Mouse (Mus musculus) forebrain, embryonic 13.5 days (tissue): ENCODE results near the gene Tomm40l. TPM values are rescaled to one million over a fixed set of nuclear protein-coding genes. Genes with fewer than 3 reads are reported as not detected.
"Not testable (repeated sequence)": the region's sequence is repeated elsewhere in the genome, so short reads cannot be mapped to it uniquely, and the experiment has no call there.

Experiments
- ATAC-seq: fragments of 200-750 bp; cut with Nextera tagmentation; 2 replicates; pipeline ENCODE4 v1.8.0; 2017
- H3K27ac ChIP-seq: fragments of 300-500 bp; sonication (generic); 2 replicates; pipeline ENCODE4 v1.5.1; 2015; ENCODE audit warnings: inconsistent platforms, mild to moderate bottlenecking, moderate library complexity
- H3K27me3 ChIP-seq: fragments of 300-500 bp; sonication (generic); 2 replicates; pipeline ENCODE4 v1.6.1; 2015; ENCODE audit warnings: mild to moderate bottlenecking, inconsistent platforms
- H3K36me3 ChIP-seq: fragments of 300-500 bp; sonication (generic); 2 replicates; pipeline ENCODE4 v1.6.1; 2015; ENCODE audit warnings: mild to moderate bottlenecking, inconsistent platforms; ENCODE audit not compliant: poor library complexity, severe bottlenecking
- H3K4me1 ChIP-seq: fragments of 300-500 bp; sonication (generic); 2 replicates; pipeline ENCODE4 v1.6.1; 2015; ENCODE audit warnings: inconsistent platforms
- H3K4me2 ChIP-seq: fragments of 300-500 bp; sonication (generic); 2 replicates; pipeline ENCODE4 v1.6.1; 2015; ENCODE audit warnings: inconsistent platforms, mild to moderate bottlenecking, moderate library complexity
- H3K4me3 ChIP-seq: fragments of 300-500 bp; sonication (generic); 2 replicates; pipeline ENCODE4 v1.5.1; 2015; ENCODE audit warnings: mild to moderate bottlenecking, inconsistent platforms
- H3K9ac ChIP-seq: fragments of 300-500 bp; sonication (generic); 2 replicates; pipeline ENCODE4 v1.6.1; 2015; ENCODE audit warnings: mild to moderate bottlenecking, inconsistent platforms
- H3K9me3 ChIP-seq: fragments of 300-500 bp; sonication (generic); replicated peaks from 2 replicates; pipeline ENCODE4 v1.6.1; 2016; ENCODE audit warnings: inconsistent platforms
- WGBS: fragments of 180-500 bp; shearing (Covaris S2); methylation state at CpG from one replicate; pipeline ENCODE4 v1.1.7; 2015; 5-methylcytosine and 5-hydroxymethylcytosine counted together
- polyA plus RNA-seq: library from polyadenylated mRNA; unstranded; fragments of >200 nt; fragmentation: Nextera tagmentation; extraction: Ambion mirVana; gene quantifications from 2 replicates; pipeline ENCODE4 v1.2.1, GENCODE M21; 2015

Gene Tomm40l
- polyA plus RNA-seq, 1 experiment from 2014 or later: 33.8 TPM

- H3K9me3 ChIP-seq: no peaks in the 10 kb centered on the region
- H3K27ac ChIP-seq: no peak overlapping the region
- WGBS: 30% methylated on average over 3 of the region's 3 CpGs
- H3K4me2 ChIP-seq: no peak overlapping the region
- no peak for ATAC-seq
- H3K4me3 ChIP-seq: no peak overlapping the region
- H3K9ac ChIP-seq: no peak overlapping the region
- no peaks in the 10 kb centered on the region for H3K27me3 ChIP-seq
- H3K36me3 ChIP-seq: peaks cover 15% of the 10 kb centered on the region
- H3K4me1 ChIP-seq: peaks cover 61% of the 10 kb centered on the region
Observed at GRCm38 (mm10) chr1:171248386-171249226, 26.3 kb upstream of the Tomm40l start.

GRCm38 (mm10) chr1:171247916-171248315 is 25.6 kb upstream of the Tomm40l start:
- Histone ChIP-seq H3K36me3 (peaks cover 22% of the 10 kb centered on the region), H3K27me3 (no peaks in the 10 kb centered on the region), H3K4me2 (peak overlapping the region; percentile 73), H3K9me3 (no peaks in the 10 kb centered on the region), H3K4me1 (peaks cover 61% of the 10 kb centered on the region), H3K9ac (peak overlapping the region; percentile 38; the same call in 1 of the 2 replicates), H3K4me3 (0 out of 2 replicates have a peak overlapping the region, but pooled peaks have one; percentile 75), H3K27ac (0 out of 2 replicates have a peak overlapping the region, but pooled peaks have one; percentile 17)
- WGBS: 28% methylated on average over 4 of the region's 4 CpGs
- ATAC-seq: no peak

GRCm38 (mm10) chr1:171247453-171247841 is 25.1 kb upstream of the Tomm40l start:
- H3K9me3 ChIP-seq: no peaks in the 10 kb centered on the region
- peaks cover 58% of the 10 kb centered on the region for H3K4me1 ChIP-seq
- H3K27ac ChIP-seq: peak overlapping the region; percentile 55
- WGBS: 17% methylated on average over 13 of the region's 13 CpGs
- H3K4me3 ChIP-seq: peak overlapping the region; percentile 75
- peak overlapping the region; percentile 38 for H3K9ac ChIP-seq
- H3K36me3 ChIP-seq: peaks cover 27% of the 10 kb centered on the region
- peak; percentile 2; the same call in 1 of the 2 replicates for ATAC-seq
- H3K27me3 ChIP-seq: no peaks in the 10 kb centered on the region
- peak overlapping the region; percentile 73 for H3K4me2 ChIP-seq

- Histone ChIP-seq H3K27ac (peak overlapping the region; percentile 62), H3K4me1 (peaks cover 53% of the 10 kb centered on the region), H3K9ac (peak overlapping the region; percentile 87), H3K9me3 (no peaks in the 10 kb centered on the region), H3K27me3 (no peaks in the 10 kb centered on the region), H3K36me3 (peaks cover 31% of the 10 kb centered on the region), H3K4me3 (peak overlapping the region; percentile 75), H3K4me2 (peak overlapping the region; percentile 73)
- ATAC-seq: peak; percentile 93
- under 1% methylated on average over 41 of the region's 41 CpGs for WGBS
Observed at GRCm38 (mm10) chr1:171246709-171247452, 24.6 kb upstream of the Tomm40l start.

GRCm38 (mm10) chr1:171245353-171245752 is 23.0 kb upstream of the Tomm40l start:
- 96% methylated on average over 8 of the region's 8 CpGs for WGBS
- no peak overlapping the region for H3K27ac ChIP-seq
- H3K9me3 ChIP-seq: no peaks in the 10 kb centered on the region
- H3K4me3 ChIP-seq: no peak overlapping the region
- H3K4me2 ChIP-seq: no peak overlapping the region; the same call in 1 of the 2 replicates
- H3K9ac ChIP-seq: no peak overlapping the region
- ATAC-seq: no peak
- no peaks in the 10 kb centered on the region for H3K27me3 ChIP-seq
- peaks cover 37% of the 10 kb centered on the region for H3K4me1 ChIP-seq
- H3K36me3 ChIP-seq: peaks cover 47% of the 10 kb centered on the region

- not testable (repeated sequence) for ATAC-seq, H3K27ac ChIP-seq, H3K9me3 ChIP-seq, H3K27me3 ChIP-seq, H3K9ac ChIP-seq, H3K4me2 ChIP-seq, H3K4me3 ChIP-seq
- 80% methylated on average over 12 of the region's 12 CpGs for WGBS
- Histone ChIP-seq H3K4me1 (peaks cover 12% of the 10 kb centered on the region), H3K36me3 (peaks cover 81% of the 10 kb centered on the region)
Observed at GRCm38 (mm10) chr1:171241952-171242351, 19.6 kb upstream of the Tomm40l start.

GRCm38 (mm10) chr1:171240911-171241310 is 18.6 kb upstream of the Tomm40l start:
- peak overlapping the region; percentile 16; the same call in 1 of the 2 replicates for H3K9ac ChIP-seq
- H3K9me3 ChIP-seq: no peaks in the 10 kb centered on the region
- H3K4me1 ChIP-seq: peaks cover 6% of the 10 kb centered on the region
- no peak overlapping the region for H3K27ac ChIP-seq
- H3K4me3 ChIP-seq: no peak overlapping the region
- no peak overlapping the region for H3K4me2 ChIP-seq
- peaks cover 90% of the 10 kb centered on the region for H3K36me3 ChIP-seq
- no peaks in the 10 kb centered on the region for H3K27me3 ChIP-seq
- ATAC-seq: no peak
- 94% methylated on average over 10 of the region's 10 CpGs for WGBS

- no peaks in the 10 kb centered on the region for H3K9me3 ChIP-seq
- no peak overlapping the region for H3K4me2 ChIP-seq
- H3K4me1 ChIP-seq: no peaks in the 10 kb centered on the region
- no peak overlapping the region for H3K4me3 ChIP-seq
- ATAC-seq: no peak
- WGBS: 83% methylated on average over 15 of the region's 15 CpGs
- H3K27ac ChIP-seq: no peak overlapping the region
- peaks cover 94% of the 10 kb centered on the region for H3K36me3 ChIP-seq
- H3K9ac ChIP-seq: peak overlapping the region; percentile 16; the same call in 1 of the 2 replicates
- no peaks in the 10 kb centered on the region for H3K27me3 ChIP-seq
Observed at GRCm38 (mm10) chr1:171239992-171240744, 17.9 kb upstream of the Tomm40l start.

GRCm38 (mm10) chr1:171238463-171238862 is 16.1 kb upstream of the Tomm40l start:
- no peaks in the 10 kb centered on the region for H3K9me3 ChIP-seq
- H3K4me1 ChIP-seq: no peaks in the 10 kb centered on the region
- H3K4me3 ChIP-seq: no peak overlapping the region
- ATAC-seq: no peak
- no peaks in the 10 kb centered on the region for H3K27me3 ChIP-seq
- H3K4me2 ChIP-seq: no peak overlapping the region
- no peak overlapping the region for H3K27ac ChIP-seq
- no peak overlapping the region for H3K9ac ChIP-seq
- WGBS: 72% methylated on average over 14 of the region's 14 CpGs
- H3K36me3 ChIP-seq: peaks cover 98% of the 10 kb centered on the region

- ATAC-seq: no peak
- 80% methylated on average over 6 of the region's 6 CpGs for WGBS
Observed at GRCm38 (mm10) chr1:171237438-171237837, 15.1 kb upstream of the Tomm40l start.

GRCm38 (mm10) chr1:171235791-171236190 is 13.5 kb upstream of the Tomm40l start:
- no peaks in the 10 kb centered on the region for H3K4me1 ChIP-seq
- H3K9me3 ChIP-seq: no peaks in the 10 kb centered on the region
- no peaks in the 10 kb centered on the region for H3K27me3 ChIP-seq
- no peak overlapping the region for H3K27ac ChIP-seq
- H3K36me3 ChIP-seq: peaks cover 76% of the 10 kb centered on the region
- no peak overlapping the region for H3K4me3 ChIP-seq
- no peak overlapping the region for H3K4me2 ChIP-seq
- ATAC-seq: no peak
- H3K9ac ChIP-seq: no peak overlapping the region
- 90% methylated on average over 4 of the region's 4 CpGs for WGBS

More at GRCm38 (mm10) chr1:171237438-171237837, 15.1 kb upstream of the Tomm40l start:
- Histone ChIP-seq H3K9ac (no peak overlapping the region), H3K9me3 (no peaks in the 10 kb centered on the region), H3K4me3 (no peak overlapping the region), H3K27ac (no peak overlapping the region), H3K4me1 (no peaks in the 10 kb centered on the region), H3K27me3 (no peaks in the 10 kb centered on the region), H3K36me3 (peaks cover 91% of the 10 kb centered on the region), H3K4me2 (no peak overlapping the region)
